Mouse (Mus musculus) testis, postnatal 14 days (tissue): Measurements from ENCODE around the gene Smarca1.

Experiments used
- DNase-seq: peaks from one replicate; pipeline ENCODE4 v3.0.0; 2021; ENCODE audit warnings: low spot score

The Smarca1 gene

GRCm38 (mm10) chrX:47892431-47893024, at the start of gene Smarca1:
TSS of gene Smarca1 (minus strand) at chrX:47892974.
- DNase-seq, result no peak

- DNase-seq, result no peak
These were observed 45.0 kb upstream of the Smarca1 start for GRCm38 (mm10) chrX:47937740-47938139.

GRCm38 (mm10) chrX:47936885-47937284, 44.1 kb upstream of the Smarca1 start:
- DNase-seq, result no peak

GRCm38 (mm10) chrX:47934352-47934751, 41.6 kb upstream of the Smarca1 start:
- DNase-seq, result no peak

- DNase-seq, result no peak
These were observed 37.7 kb upstream of the Smarca1 start for GRCm38 (mm10) chrX:47930449-47930848.

GRCm38 (mm10) chrX:47927981-47928380, 35.2 kb upstream of the Smarca1 start:
- DNase-seq, result no peak

- DNase-seq, result no peak
These were observed 27.8 kb upstream of the Smarca1 start for GRCm38 (mm10) chrX:47920541-47920940.

DNA sequence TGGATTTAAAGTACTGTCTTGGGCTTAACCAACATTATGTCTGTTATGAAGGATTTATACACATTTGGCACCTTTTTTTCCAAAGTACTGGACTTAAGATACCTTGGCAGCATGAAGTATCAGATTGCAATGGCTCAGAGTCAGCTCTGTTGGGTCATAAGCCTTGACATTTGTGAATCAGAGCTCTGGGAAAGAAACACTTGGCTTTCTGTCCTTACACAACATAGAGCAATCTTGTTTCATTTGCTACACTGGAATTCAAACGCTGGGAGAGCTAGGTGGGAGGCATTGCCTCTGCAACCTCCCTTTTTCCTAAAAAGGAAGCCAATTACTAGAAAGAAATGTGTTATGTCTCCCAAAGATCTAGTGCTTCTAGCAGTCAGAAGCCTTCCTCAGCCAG, 24.1 kb upstream of the Smarca1 start:
- peak; percentile 41 for DNase-seq

GRCm38 (mm10) chrX:47913543-47913938, 20.8 kb upstream of the Smarca1 start:
- DNase-seq, result no peak

DNA sequence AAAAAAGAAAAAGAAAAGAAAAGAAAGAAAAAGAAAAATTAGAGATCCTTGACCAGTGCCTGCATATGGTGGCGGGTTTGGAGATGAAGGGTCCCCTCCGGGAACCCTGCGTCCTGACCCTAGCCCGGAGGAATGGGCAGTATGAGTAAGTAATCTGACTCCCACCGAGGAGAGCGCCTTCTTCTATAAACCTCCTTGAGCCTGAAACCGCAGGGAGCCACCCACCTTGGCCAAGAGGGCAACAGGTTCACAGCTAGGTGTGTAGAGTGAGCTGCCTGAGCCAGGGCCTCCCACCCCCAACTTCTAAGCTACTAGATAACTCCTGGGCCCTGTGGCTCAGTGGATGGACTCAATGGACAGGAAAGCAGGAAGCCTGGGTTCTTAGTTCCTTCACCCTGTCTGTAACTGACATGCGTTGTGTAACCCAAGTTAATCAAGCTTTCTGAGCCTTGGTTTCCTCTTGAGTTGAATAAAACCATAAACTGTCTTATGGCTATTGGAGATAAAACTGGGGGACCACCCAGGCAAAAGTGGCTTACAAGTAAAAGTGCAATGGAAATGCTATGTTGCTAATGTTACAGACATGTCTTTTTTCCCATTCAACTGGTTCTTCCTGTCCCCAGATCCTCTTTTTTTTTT, 20.2 kb upstream of the Smarca1 start:
- DNase-seq, result no peak

DNA sequence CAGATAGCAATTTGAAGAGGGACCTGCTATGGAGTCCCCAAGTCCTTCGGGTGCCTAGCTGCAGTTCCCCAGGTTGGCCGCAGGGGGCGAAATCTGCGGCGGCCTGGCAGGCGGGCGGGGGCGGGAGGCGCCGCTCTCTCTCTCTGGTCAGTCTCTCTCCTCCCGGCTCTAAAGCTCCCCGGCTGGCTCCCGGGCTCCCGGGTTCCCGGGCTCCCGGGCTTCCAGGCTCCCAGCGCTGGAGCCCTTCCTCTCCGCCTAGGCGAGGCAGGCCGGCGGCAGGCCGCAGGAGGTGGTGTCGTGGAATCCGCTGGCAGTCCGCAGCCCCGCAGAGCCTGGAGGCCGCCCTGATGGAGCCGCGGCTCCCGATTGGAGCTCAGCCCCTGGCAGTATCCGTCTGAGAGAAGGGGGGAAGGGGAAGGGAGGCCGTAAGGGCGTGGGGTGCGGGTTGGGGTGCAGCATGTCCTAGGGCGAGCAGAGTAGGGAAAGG, 19.6 kb upstream of the Smarca1 start, which contains the start of gene Ocrl:
Gene Ocrl (plus strand): TSS at position 82 of the 487 bp plus-strand sequence.
- peak; percentile 71 for DNase-seq

- peak; percentile 9 for DNase-seq
These were observed 805 bp downstream of the Smarca1 start for GRCm38 (mm10) chrX:47891907-47892430.

DNA sequence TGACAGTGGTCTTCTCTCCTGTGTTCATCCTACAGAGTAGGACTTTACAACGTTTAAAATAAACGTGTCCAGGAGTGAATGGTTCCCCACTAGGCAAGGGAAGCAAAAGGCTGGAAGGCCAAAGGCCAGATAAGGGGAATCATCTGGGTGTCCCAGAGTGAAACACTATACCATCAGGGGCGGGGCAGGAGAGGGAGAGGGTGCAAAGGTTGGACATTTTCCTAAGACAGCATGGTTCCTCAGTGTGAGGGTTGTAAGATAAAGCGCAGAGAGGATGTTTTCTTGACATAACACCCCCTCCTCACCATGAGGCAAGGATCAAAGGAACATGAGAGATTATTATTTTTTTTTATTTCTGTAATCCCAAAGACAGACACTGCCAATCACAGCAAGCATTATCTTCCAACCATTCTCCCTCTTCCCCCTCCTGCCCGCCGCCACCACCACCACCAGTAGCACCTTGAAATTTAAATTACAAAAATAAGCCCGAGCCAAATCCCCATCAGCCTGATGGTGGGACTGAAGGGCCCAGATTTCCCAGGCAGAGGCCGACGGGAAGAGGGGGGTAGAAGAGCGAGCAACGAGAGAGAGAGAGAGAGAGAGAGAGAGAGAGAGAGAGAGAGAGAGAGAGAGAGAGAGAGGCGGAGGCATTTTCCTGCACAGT, 1.4 kb downstream of the Smarca1 start:
- no peak for DNase-seq

DNA sequence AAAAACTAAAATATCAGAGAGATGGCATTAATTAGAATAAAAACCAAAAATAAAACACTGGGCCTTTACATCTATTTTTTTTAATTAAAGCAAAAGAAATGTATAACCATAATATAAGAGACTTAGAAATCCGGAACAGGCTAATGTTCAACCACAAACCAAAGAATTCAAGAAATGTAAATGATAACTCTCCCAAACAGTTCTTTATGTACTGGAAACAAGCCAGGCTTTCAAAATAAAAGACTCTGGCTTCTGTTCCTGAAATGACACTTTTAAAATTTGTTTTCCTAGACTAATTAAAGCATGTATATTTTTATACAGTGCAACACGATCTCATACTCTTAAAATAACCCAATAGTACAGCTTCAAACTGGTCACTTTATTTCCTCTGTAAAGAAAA, 5.4 kb downstream of the Smarca1 start:
- no peak for DNase-seq

GRCm38 (mm10) chrX:47882813-47883212, 10.0 kb downstream of the Smarca1 start:
- DNase-seq, result no peak

GRCm38 (mm10) chrX:47880052-47880451, 12.7 kb downstream of the Smarca1 start:
- DNase-seq, result no peak

GRCm38 (mm10) chrX:47858544-47858943, 34.2 kb downstream of the Smarca1 start:
- no peak for DNase-seq

DNA sequence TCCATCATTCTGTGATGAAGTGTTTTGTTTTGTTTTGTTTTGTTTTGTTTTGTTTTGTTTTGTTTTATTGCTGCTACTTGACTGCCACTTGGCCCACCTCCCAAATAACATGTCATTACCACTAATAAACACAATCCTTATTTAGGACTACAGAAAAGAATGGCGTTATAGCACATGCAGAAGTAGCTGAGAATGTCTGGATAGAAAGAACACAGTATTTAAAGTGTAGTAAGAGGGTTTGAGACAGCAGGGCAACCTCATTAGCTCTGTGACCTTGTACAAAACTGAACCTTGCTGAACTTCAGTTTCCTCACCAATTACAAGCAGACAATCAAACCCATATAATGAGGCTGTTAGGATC, 57.0 kb downstream of the Smarca1 start:
- no peak for DNase-seq

- DNase-seq, result no peak
These were observed 57.5 kb downstream of the Smarca1 start for GRCm38 (mm10) chrX:47835098-47835834.

- DNase-seq, result no peak
These were observed 59.3 kb downstream of the Smarca1 start for GRCm38 (mm10) chrX:47833431-47833830.

DNA sequence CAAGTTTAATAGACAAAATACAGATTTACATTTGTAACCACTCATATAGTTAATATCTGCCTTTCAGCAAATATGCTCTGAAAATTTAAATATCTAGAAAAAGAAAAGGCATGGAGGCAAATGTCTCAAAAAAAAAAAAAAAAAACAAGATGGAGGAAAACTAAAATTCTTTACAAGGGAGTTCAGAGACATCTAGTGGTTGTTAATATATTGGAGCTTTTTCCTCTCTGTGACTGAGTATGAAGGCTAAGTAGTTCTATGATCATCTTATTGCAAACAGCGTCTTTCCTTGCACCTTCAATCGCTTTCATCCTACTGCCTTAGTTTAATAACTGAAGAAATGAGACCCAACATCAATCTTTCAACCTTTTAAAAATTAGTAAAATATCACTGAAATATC, 72.2 kb downstream of the Smarca1 start:
- DNase-seq, result no peak

- no peak for DNase-seq
These were observed 84.1 kb downstream of the Smarca1 start for GRCm38 (mm10) chrX:47808717-47809116.
